8 mouse cellular contexts compared by ENCODE assay signal in the genomic region with DNA sequence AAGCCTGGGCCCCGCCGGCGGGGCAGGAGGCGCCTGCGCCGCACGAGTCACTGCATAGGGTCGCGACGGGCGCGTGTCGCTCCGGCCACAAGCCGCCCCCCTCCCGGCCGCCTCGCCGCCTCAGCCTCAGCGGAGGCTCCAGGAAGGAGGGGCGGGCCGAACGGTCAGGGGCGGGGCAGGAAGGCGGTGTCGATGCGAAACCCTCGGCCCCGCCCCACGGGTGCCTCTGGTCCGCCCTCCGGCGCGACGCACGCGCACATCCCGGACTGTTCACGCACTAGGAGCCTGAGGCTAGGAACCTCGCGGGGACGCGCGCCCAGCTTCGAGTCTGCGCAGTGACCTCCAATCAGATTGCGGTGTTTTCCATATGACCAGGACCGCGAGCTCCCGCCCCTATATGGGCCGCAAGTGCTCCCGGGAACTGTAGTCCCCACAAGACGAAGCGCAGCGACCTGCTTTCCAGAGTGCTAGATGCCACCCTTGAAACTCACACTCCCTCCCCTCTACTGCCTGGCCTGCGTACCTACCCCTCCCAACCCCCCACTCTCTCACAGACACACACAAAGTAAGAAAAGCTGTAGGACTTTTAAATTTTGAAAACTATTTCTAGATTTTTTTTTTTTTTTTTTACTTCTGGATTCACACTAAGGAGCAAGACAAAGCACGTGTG. TPM values are rescaled to one million over a fixed set of nuclear protein-coding genes. Genes with fewer than 3 reads are reported as not detected.
DNase-seq lines count a peak whose midpoint lies in the region; ATAC-seq lines count a peak whose summit lies in the region.

Gene Ralgapa2 (minus strand): TSS at position 434 of the 670 bp plus-strand sequence.

- H3K4me3 ChIP-seq in hindbrain, embryonic 15.5 days: peak within 1 kb of the TSS; percentile 90

- DNase-seq in T-cell, adult 2 months (ENCODE audit: low spot score): peak; percentile 99
- peak; percentile 99 for DNase-seq in cerebellum, postnatal 36 days
- peak; percentile 99 to 100 for DNase-seq in frontal cortex, postnatal 36 days (ENCODE audit: low spot score in 2 of 2)
- peak; percentile 100 for DNase-seq in left cerebral cortex, adult 11 months (ENCODE audit: low spot score)
- peak; percentile 99 to 100 for DNase-seq in lung, postnatal 4 days
- peak; percentile 99 for DNase-seq in retina, postnatal 7 days (ENCODE audit: low read depth, low spot score)
- DNase-seq in urinary bladder, adult 2 months (ENCODE audit: low spot score): peak; percentile 91

- peak within 1 kb of the TSS; percentile 59 for H3K4me2 ChIP-seq in hindbrain, embryonic 15.5 days

- peak within 1 kb of the TSS; percentile 92 for H3K9ac ChIP-seq in hindbrain, embryonic 15.5 days

- H3K36me3 ChIP-seq in hindbrain, embryonic 15.5 days: no peaks in the 10 kb centered on the region

- peaks cover 15% of the 10 kb centered on the region for H3K4me1 ChIP-seq in hindbrain, embryonic 15.5 days (replicated peaks)

- H3K9me3 ChIP-seq in hindbrain, embryonic 15.5 days: no peaks in the 10 kb centered on the region

- H3K27ac ChIP-seq in hindbrain, embryonic 15.5 days (replicated peaks): peak within 1 kb of the TSS; percentile 73

- ATAC-seq in hindbrain, embryonic 15.5 days (ENCODE audit: low FRiP score, low read depth): peak; percentile 99

- WGBS in hindbrain, embryonic 15.5 days: 1% methylated on average over 56 of the region's 57 CpGs

- H3K27me3 ChIP-seq in hindbrain, embryonic 15.5 days: no peaks in the 10 kb centered on the region

RNA-seq across cellular contexts. Expression of gene Ralgapa2, which starts in this region (rescaled TPM):
- polyA plus RNA-seq in hindbrain, embryonic 15.5 days (2015; fragmentation: Nextera tagmentation; extraction: Ambion mirVana): 10.1 and 10.9 TPM in 2 replicates
- 10.1 and 12.8 TPM in 2 replicates for polyA plus RNA-seq in urinary bladder, adult 2 months (2012; rRNA removed)

Comparison
In these comparisons a context has a peak if more than half of its experiments do, and no peak if none do; other contexts are left out.
1. Peak in every context shown above with its lines: DNase-seq, ATAC-seq, H3K4me3 ChIP-seq and H3K27ac ChIP-seq.